24 mouse cellular contexts compared by ENCODE assay signal in genomic region chr6:15008113-15008512, GRCm38 (mm10).
"Had no signal": no experiment of that assay in that cellular context is flagged by ENCODE, and none has a peak within 500 bp of the region (broad histone marks: within the 10 kb centered on the region; RNA-seq: fewer than 3 reads in every experiment).

No protein-coding gene starts in this region.

- H3K27ac ChIP-seq: hindbrain, postnatal 0 days; limb, embryonic 12.5 days; limb, embryonic 15.5 days; liver, embryonic 14.5 days; midbrain, embryonic 10.5 days; midbrain, embryonic 13.5 days; neural tube, embryonic 13.5 days; stomach, embryonic 15.5 days had no signal

- H3K36me3 ChIP-seq: limb, embryonic 12.5 days; limb, embryonic 15.5 days; midbrain, embryonic 10.5 days; midbrain, embryonic 13.5 days; neural tube, embryonic 13.5 days; stomach, embryonic 15.5 days had no signal

- H3K4me2 ChIP-seq: limb, embryonic 12.5 days; limb, embryonic 15.5 days; liver, embryonic 11.5 days; midbrain, embryonic 13.5 days; neural tube, embryonic 13.5 days; stomach, embryonic 15.5 days had no signal

- H3K4me3 ChIP-seq: limb, embryonic 12.5 days; limb, embryonic 15.5 days; megakaryocyte, embryonic 14.5 days; midbrain, embryonic 10.5 days; midbrain, embryonic 13.5 days; myocyte; neural tube, embryonic 13.5 days; stomach, embryonic 15.5 days had no signal

- H3K9ac ChIP-seq: limb, embryonic 12.5 days; limb, embryonic 15.5 days; liver, embryonic 14.5 days; liver, postnatal 0 days; midbrain, embryonic 13.5 days; neural tube, embryonic 13.5 days; stomach, embryonic 15.5 days had no signal

- H3K27me3 ChIP-seq: limb, embryonic 12.5 days; limb, embryonic 15.5 days; megakaryocyte, embryonic 14.5 days; midbrain, embryonic 13.5 days; neural tube, embryonic 13.5 days; stomach, embryonic 15.5 days had no signal

- ATAC-seq: hindbrain, postnatal 0 days; inflammation-experienced regulatory T-cells, adult 6 months; intestine, embryonic 16.5 days; liver, postnatal 0 days; midbrain, embryonic 13.5 days; midbrain, embryonic 16.5 days had no signal

- H3K9me3 ChIP-seq: limb, embryonic 12.5 days; limb, embryonic 15.5 days; megakaryocyte, embryonic 14.5 days; midbrain, embryonic 10.5 days; midbrain, embryonic 13.5 days; neural tube, embryonic 13.5 days; stomach, embryonic 15.5 days had no signal

- H3K4me1 ChIP-seq: limb, embryonic 12.5 days; limb, embryonic 15.5 days; megakaryocyte, embryonic 14.5 days; midbrain, embryonic 10.5 days; midbrain, embryonic 13.5 days; neural tube, embryonic 13.5 days; stomach, embryonic 15.5 days had no signal

- DNase-seq: kidney, adult 18-20 months; kidney, adult 9 months; kidney, postnatal 36 days; left cerebral cortex, postnatal 4 days; liver, postnatal 0 days; retina, postnatal 1 day; right cerebral cortex, postnatal 25 days; spleen, adult 18-20 months; thymus, adult 18-20 months; thymus, postnatal 36 days had no signal
